Mouse (Mus musculus): ENCODE data around the gene Zic1.

Gene Zic1

GRCm38 (mm10) chr9:91366226-91366998, 802 bp upstream of the Zic1 start:
- DNase-seq, result no peak

GRCm38 (mm10) chr9:91364971-91365501, 574 bp downstream of the Zic1 start:
- DNase-seq, result peak in 1 of 2 experiments; percentile 51

GRCm38 (mm10) chr9:91364127-91364970, 1.3 kb downstream of the Zic1 start:
- peak in 1 of 2 experiments; percentile 55 for DNase-seq

- no peak for DNase-seq
These were observed 1.8 kb downstream of the Zic1 start for GRCm38 (mm10) chr9:91363814-91364126.

- no peak for DNase-seq
These were observed 2.4 kb downstream of the Zic1 start for GRCm38 (mm10) chr9:91363011-91363730.

- peak in 1 of 2 experiments; percentile 63 for DNase-seq
These were observed 3.6 kb downstream of the Zic1 start, which contains the start of gene Zic4 for GRCm38 (mm10) chr9:91361856-91362601. Gene Zic4 (plus strand): TSS chr9:91362413.

- DNase-seq, result peak in 1 of 2 experiments; percentile 27
These were observed 4.4 kb downstream of the Zic1 start for GRCm38 (mm10) chr9:91361033-91361855.

- DNase-seq, result no peak
These were observed 5.2 kb downstream of the Zic1 start for GRCm38 (mm10) chr9:91360151-91361032.

- DNase-seq, result no peak
These were observed 6.5 kb downstream of the Zic1 start for GRCm38 (mm10) chr9:91358851-91359687.

- no peak for DNase-seq
These were observed 8.3 kb downstream of the Zic1 start for GRCm38 (mm10) chr9:91357321-91357720.

- DNase-seq, result no peak
These were observed 9.3 kb downstream of the Zic1 start for GRCm38 (mm10) chr9:91356353-91356740.

GRCm38 (mm10) chr9:91355629-91356352, 9.8 kb downstream of the Zic1 start:
- DNase-seq, result peak in 1 of 2 experiments; percentile 49

- DNase-seq, result no peak
These were observed 10.4 kb downstream of the Zic1 start for GRCm38 (mm10) chr9:91355270-91355589.

GRCm38 (mm10) chr9:91354434-91355269, 11.0 kb downstream of the Zic1 start:
- no peak for DNase-seq

- DNase-seq, result no peak
These were observed 11.8 kb downstream of the Zic1 start for GRCm38 (mm10) chr9:91353551-91354433.

- DNase-seq, result peak in 1 of 2 experiments; percentile 10
These were observed 12.8 kb downstream of the Zic1 start for GRCm38 (mm10) chr9:91352786-91353185.

GRCm38 (mm10) chr9:91351961-91352411, 13.6 kb downstream of the Zic1 start:
- DNase-seq, result peak in 1 of 2 experiments; percentile 4
